Mouse (Mus musculus): ENCODE data around the gene Clec14a.

Clec14a gene

DNA sequence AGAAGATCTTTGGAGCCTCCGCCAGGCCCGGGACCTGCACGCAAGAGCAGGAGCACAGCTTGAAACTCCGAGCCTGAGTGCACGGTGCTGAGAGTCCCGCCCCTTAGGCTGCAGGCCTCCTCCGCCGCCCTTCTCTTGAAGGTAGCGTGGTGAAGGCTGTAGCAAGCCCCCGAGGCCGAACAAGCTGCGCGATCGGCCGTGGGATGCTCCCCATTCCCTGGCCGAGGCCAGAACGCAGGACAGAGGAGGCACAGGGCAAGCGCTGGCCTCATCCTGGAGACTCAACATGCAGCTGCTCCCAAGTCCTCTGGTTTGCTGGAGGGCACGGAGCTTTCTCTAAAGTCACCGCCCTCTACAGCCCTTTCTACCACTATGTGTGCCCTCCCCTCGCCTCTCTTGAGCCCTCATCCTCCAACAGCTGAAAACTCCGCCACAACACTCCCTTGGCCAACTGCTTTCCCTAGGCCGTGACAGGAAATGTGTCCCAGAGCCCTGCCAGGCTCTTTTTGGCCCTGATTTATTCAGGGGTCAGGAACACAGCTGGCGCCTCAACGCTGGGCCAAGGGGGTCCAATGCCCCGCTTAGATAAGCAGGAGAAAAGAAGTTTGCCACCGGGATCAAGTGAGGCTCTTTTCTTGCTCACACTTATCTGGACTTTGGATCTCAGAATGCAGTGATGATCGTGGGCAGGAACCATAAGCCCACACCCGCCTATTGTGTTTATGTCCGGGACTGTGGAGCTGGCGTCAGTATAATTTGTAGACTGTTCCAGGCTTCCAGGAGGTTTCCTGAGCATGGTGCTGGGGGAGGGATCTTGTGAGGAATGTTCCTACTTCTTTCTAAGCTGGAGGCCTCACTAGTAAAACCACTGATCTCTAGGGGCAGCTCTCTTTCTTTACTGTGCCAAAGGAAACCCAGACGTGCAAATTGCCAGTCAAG is at the start of gene Clec14a:
TSS of gene Clec14a (minus strand) at position 728 of the 939 bp plus-strand sequence.
- TF ChIP-seq GATA4 (IDR thresholded peaks at IDR 0.05; ENCODE audit: insufficient replicate concordance, low read length) = peak; percentile 68; the same call in 1 of the 2 replicates

DNA sequence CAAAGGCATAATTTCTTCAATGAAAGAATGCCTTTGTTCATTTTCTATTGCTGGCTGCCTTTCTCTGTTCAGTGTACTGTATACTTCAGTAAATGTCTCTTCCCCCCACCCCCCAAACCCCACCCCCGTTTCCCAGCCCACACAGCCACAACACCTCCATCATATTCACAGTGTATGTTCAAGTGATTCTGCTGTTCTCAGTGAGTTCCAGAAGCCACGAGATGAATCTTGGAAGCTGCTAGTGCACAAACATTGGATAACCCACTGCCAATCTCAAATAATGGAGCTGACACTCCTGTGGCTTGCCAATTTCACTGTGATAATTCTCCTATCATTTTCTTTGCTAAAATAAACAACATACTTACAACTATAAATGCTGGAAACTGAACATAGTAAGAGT is 38.7 kb upstream of the Clec14a start:
- TF ChIP-seq GATA4 (IDR thresholded peaks at IDR 0.05; ENCODE audit: insufficient replicate concordance, low read length) = no peak

DNA sequence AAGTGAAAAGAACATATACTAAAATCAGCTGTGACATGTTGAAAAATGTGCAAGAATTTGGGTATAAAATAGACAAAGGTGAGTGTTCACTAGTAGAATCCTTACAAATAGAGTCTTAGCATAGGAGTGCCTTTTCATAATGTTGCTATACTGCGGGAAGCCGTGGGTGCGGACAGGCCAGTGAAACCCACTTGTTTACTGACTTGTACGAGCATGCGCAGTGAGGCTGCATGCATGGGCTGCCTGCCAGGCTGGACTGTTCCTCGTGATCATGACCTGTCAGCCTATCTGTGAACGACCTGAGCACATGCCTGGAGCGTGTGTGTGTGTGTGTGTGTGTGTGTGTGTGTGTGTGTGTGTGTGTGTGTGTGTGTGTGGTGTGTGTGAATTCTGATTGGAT is 37.3 kb upstream of the Clec14a start:
- peak; percentile 44; the same call in 1 of the 2 replicates for TF ChIP-seq GATA4 (IDR thresholded peaks at IDR 0.05; ENCODE audit: insufficient replicate concordance, low read length)

DNA sequence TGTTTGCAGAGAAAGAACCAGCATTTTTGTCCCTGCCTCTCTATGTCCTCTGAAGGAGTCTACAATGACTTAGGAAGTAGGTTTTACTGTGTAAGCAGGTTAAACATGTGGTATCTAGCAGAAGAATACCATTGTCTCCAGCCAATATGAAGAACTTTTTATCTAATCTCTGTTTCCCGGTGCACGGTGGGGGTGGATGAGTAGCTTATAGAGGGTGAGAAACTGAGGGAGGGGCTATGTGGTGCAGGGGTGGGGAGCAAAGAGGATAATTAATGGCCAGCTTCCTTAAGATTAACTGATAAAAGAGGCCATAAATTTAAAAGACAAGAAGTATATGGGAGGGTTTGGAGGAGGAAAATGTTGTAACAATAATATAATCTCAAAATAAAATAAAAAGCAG is 36.5 kb upstream of the Clec14a start:
- TF ChIP-seq GATA4 (IDR thresholded peaks at IDR 0.05; ENCODE audit: insufficient replicate concordance, low read length) = peak; percentile 91; the same call in 1 of the 2 replicates

DNA sequence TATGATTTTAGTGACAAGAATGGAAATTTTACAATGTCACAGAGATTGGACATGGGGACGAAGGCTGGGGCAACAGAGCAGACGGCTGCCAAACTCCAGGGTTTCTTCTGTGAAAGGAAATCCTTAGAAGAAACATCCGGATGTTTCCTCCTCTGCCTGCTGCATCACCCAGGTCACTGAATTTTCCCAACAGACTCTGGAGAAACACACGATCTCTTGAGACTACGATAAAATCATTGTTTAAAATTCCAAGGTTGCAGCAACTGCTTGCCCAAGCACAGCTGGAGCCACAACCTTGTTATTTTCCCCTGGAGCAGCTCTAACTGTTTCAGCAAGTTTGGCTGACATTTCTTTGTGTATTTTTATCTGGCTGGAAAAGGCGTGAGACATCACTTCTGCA is 27.9 kb upstream of the Clec14a start:
- TF ChIP-seq GATA4 (IDR thresholded peaks at IDR 0.05; ENCODE audit: insufficient replicate concordance, low read length) = no peak; the same call in 1 of the 2 replicates

DNA sequence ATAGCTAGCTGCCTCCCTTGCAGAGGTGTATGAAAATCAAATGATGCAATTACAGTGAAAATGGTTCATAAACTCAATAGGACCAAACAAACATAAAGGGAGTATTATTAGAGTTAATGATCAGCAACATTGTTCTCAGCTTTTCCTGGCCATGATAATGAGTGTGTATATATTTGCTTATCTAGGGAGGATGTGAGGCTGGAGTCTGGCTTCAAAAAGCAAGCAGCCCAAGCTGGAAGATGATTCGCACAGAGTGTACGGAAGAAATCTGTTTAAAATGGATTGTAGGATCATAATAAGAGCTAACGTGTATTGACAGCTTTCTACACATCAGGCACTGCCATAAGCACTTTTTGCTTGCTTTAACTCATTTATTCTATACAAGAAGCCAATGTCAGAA is 16.8 kb upstream of the Clec14a start:
- peak; percentile 90 for TF ChIP-seq GATA4 (IDR thresholded peaks at IDR 0.05; ENCODE audit: insufficient replicate concordance, low read length)

DNA sequence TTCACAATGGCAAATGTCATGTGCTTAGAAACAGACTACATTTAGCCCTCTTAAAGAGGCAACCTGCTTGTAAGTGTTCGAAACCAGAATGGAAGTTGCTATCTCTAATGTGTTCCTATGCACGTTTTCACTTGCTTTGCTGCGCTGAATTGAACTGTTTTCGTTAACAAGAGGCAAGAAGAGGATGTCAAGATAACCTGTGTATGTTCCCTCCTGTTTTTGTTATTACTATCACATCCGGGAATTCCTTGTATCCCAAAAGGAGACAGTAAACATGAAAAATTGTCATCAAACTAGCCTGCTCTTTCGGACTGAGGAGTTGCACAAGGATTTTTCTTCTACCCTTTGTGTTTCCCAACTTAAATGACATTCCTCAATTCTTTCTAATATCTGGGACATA is 1.4 kb upstream of the Clec14a start:
- peak; percentile 93 for TF ChIP-seq GATA4 (IDR thresholded peaks at IDR 0.05; ENCODE audit: insufficient replicate concordance, low read length)

DNA sequence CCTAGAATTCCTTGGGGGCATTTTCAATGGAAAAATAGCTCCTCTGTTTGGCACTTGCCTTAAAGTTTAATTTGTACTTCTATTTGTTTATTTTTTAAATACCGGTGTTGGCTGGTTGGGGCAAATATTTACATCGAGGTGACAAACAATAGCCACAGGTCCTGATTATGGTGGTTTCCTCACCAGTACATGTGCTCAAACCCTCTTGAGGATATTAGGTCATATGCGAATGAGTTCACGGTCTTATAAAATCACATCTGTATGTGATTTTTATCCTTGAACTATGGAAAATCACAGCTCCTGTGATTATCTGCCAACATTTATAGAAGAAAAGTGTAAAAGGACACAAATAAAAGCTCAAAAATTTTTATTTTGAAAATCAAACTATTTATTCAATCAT is 415 bp upstream of the Clec14a start:
- TF ChIP-seq GATA4 (IDR thresholded peaks at IDR 0.05; ENCODE audit: insufficient replicate concordance, low read length) = no peak

DNA sequence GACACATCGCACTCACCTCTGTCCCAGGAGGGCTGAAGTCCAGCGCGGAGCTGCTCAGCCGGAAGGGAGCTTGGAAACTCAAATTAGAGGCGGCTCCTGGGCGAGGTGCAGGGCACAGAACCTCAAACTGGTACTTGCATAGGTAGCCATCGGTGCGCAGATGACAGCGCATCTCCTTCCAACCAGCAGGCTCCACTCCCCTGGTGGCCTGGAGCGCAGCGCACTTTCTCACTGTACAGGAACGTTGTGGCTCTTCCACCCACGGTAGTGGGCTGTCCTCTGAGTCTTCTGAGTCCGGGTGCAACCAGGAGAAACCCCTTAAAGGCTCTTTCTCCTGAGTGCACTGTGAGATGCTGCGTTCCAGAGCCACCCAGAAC is 916 bp downstream of the Clec14a start:
- TF ChIP-seq GATA4 (IDR thresholded peaks at IDR 0.05; ENCODE audit: insufficient replicate concordance, low read length) = no peak

DNA sequence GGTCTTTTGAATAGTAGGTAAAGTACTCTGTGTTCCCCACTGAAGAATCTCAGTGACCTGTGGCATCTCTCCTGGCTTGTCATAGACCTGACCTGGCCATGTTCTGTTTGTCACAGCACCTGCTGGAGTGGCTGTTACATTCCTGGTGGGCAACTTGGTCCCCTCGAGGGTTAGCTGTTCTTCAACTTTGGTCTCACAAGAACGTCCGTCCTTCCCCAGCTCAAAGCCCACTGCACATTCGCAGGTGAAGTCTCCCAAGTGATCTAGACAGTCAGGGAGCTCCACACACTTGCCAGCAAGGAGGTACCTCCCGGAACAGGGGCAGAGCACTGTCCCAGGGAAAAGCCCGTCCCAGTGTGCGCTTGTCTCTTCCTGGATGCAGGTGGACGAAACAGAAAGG is 1.3 kb downstream of the Clec14a start:
- no peak for TF ChIP-seq GATA4 (IDR thresholded peaks at IDR 0.05; ENCODE audit: insufficient replicate concordance, low read length)

DNA sequence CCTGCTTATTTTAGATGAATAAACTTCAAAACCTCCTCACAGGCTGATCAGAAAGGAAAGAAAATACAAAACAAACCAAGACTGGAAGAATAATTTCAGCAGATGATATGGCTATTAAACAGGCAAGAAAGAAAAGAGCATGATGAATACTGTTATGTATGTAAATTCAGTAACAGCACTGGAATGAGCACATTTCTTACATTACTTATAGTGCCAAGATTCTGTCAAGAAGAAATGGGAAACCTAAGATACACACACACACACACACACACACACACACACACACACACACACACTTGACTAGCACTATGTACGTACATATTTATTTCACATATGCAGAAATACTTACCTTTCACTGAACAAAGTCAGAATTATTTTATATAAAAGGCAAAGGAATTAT is 17.2 kb downstream of the Clec14a start:
- no peak for TF ChIP-seq GATA4 (IDR thresholded peaks at IDR 0.05; ENCODE audit: insufficient replicate concordance, low read length)

DNA sequence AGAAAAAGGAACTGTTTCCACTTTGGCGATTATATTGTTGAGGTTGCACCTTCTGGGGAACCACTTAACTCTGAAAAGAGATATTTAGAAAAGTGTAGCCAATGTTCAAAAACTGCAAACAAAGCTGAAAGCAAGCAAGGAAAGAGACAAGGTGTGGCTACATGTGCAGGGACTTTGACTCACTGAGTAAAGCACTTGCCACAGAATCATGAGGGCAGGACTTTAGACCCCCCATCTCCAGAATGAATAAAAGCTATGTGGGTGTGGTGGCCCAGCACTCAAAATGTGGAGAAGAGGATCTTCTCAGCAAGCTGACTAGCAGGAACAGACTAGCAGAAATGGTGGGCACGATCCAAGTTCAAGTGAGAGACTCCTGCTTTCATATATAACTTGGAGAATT is 36.6 kb downstream of the Clec14a start:
- TF ChIP-seq GATA4 (IDR thresholded peaks at IDR 0.05; ENCODE audit: insufficient replicate concordance, low read length) = no peak

DNA sequence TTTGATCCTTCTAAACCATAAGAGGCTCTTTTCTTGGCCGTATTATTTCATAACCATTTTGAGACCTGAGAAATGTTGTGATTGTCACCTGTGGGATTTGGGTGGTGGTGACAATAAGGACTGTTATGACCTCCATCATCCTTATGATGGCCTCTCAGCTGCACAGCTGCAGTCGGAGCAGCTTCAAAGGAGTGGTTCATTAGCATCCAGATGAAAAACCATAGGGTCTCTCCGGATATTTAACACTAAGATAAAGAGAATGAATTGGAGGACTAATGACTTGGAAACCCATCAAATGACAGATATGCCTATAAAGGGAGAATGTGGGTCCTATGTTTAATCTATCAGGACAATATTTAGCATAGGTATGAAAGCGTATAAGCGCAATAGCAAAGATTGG is 43.4 kb downstream of the Clec14a start:
- no peak for TF ChIP-seq GATA4 (IDR thresholded peaks at IDR 0.05; ENCODE audit: insufficient replicate concordance, low read length)

DNA sequence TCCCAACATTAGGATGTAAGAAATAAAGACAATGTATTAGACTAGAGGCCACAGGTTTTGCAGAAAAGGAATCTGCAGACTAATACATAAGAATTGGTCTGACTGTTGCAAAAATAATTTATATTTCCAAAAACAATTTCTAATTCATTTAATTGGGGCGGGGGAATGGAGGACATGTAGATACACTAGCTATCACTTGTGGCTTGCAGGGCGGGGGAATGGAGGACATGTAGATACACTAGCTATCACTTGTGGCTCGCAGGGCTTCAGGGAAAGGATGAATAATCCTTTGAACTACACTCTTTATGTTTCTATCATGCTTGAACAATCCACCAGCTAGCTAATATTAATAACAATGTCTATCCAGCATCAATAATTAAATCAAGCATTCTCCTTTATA is 50.0 kb downstream of the Clec14a start:
- no peak for TF ChIP-seq GATA4 (IDR thresholded peaks at IDR 0.05; ENCODE audit: insufficient replicate concordance, low read length)

DNA sequence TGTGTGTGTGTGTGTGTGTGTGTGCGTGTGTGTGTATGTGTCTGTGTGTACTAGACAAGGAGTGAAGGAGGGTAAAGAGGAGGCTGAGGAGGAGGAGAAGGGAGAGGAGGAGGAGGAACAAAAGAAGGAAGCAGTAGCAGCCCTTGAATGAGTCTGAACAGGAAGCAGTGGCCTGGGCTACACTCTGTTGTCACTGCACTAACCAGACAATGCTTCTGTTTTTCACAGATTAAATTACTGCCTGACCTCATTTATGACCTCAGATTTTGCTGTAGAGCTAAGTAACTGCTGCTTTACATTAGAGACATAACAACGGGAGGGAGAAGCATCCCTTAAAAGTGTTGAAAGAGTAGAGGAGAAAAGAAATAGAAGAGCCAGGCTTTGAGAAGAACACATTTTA is 52.9 kb downstream of the Clec14a start:
- no peak for TF ChIP-seq GATA4 (IDR thresholded peaks at IDR 0.05; ENCODE audit: insufficient replicate concordance, low read length)
